Mouse (Mus musculus) megakaryocyte progenitor cell, adult 5-6 weeks (primary cell): Measurements from ENCODE around the gene Gm8773. TPM values are rescaled to one million over a fixed set of nuclear protein-coding genes. Genes with fewer than 3 reads are reported as not detected.

Experiments
- ATAC-seq: replicated peaks from 2 replicates; pipeline ENCODE4 v1.8.0; 2016; ENCODE audit warnings: mild to moderate bottlenecking, moderate TSS enrichment, inconsistent platforms; ENCODE audit not compliant: poor library complexity
- total RNA-seq, 2 experiments: library from RNA; stranded (forward) in 1 of 2; stranded (reverse) in 1 of 2; fragments of 157-497, 149-512 nt in 1 of 2; fragments of 200-1000 nt in 1 of 2; gene quantifications; 2 replicates each; pipeline versions ENCODE4 v1.2.3 to v1.2.4; 2015 to 2017

Gene Gm8773
- not detected in 2 replicates for total RNA-seq (2015)
- total RNA-seq (2017), result not detected in 2 replicates

DNA sequence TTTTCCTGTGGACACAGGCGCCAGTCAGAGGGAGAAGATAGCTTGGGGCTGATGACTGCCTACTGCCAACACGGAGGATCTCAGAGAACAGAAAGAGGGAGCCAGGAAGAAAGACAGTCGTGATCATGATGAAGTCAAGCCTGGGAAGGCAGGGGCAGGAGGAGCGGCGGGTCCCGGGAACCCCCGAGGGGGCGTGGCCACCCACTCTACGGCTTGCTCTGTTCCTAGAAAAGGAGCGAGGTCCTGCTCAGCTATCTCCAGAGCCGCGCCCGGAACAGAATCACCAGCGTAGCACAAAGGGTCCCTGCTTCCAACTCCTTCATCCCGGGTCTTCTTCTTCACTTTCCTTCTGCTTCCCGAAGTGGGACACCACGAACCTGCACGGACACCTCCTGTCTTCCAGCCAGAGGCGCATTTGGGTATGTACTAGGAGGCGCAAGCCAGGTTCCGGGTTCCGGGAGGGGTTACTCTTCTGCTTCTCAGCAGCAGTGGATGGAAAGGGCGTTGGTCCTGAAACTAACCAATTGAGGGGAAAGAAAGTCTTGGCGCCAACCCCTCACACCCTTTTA is at the start of gene Gm8773:
Gm8773 (plus strand) TSS at position 51 of the 569 bp plus-strand sequence.
- peak; percentile 76 for ATAC-seq

GRCm38 (mm10) chr5:5533656-5534420 is 39.8 kb upstream of the Gm8773 start:
- ATAC-seq, result no peak

DNA sequence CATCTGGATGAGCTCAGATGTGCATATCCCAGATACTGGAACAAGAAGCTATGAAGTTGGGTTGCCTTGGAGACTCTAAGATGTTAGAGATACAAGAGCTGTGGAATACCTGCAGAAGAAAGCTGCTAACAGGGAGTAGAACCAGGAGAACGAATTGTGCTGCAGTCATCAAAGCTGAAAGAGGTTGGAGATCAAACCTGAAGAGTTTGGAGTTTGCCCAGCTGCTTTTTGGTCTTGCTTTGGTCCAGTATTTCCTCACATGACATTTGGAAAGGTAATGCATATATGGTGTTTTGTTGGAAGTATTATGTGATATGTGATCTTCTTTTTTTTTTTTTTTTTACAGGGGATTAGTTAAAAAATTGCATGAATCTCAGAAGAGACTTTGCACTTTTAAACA is 37.5 kb upstream of the Gm8773 start:
- ATAC-seq, result no peak

- ATAC-seq, result peak; percentile 96
Measured at GRCm38 (mm10) chr5:5539771-5540170, 33.8 kb upstream of the Gm8773 start.

- peak; percentile 15; the same call in 1 of the 2 replicates for ATAC-seq
Measured at GRCm38 (mm10) chr5:5540385-5540784, 33.2 kb upstream of the Gm8773 start.

- ATAC-seq, result peak; percentile 68
Measured at GRCm38 (mm10) chr5:5551110-5551509, 22.5 kb upstream of the Gm8773 start.

DNA sequence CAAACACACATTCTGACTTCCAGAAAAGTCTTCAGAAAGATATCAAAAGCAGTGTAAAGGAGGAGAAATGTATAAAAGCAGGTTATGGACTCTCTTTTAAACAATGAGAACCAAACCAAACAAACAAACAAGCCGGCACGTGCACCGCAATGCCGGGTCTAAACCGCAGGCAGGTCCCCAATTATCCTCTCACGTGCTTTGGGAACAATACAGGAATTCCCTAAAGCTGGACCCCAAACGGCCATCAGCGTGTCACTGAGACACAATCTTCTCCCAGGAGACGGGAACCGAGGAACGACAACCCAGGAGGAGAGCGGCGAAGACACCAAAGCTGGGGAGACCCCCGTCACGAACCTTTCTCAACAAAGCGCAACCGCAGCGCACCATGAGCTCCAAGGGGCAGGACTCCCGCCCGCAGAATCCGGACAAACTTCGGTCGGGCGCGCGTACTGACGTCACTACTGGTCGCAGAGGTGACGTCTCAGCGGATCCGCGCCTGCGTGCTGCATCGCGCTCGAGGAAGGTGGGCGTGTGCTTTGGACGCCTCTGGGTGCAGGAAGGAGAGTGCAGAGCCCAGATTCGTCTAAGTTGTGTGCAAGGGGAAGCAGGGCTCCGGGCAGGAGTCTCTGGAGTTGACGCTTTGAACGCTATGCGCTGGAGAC is 14.4 kb upstream of the Gm8773 start, which contains the start of gene Gtpbp10:
Gtpbp10 (minus strand) TSS at position 460 of the 662 bp plus-strand sequence.
- peak; percentile 97 for ATAC-seq

DNA sequence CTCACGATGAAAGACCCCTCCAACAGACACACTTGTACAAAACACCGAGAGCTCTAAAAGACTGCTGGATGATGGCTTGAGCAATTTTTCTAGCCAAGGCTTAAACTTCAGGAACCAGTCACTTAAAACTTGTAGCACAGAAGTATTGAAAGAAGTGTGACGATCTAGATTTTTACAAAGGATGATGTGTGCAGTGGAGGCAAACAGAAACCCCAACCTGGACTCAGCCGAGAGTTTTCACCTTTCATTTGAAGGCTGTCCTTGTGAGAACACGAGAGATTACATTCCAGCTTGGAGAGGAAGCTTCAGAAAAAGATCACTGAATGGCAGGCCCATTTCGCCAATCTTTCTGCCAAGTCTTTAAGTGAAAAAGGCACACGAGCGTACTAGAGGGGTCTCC is 13.8 kb upstream of the Gm8773 start:
- no peak for ATAC-seq

- peak; percentile 27; the same call in 1 of the 2 replicates for ATAC-seq
Measured at GRCm38 (mm10) chr5:5561041-5561706, 12.4 kb upstream of the Gm8773 start.

DNA sequence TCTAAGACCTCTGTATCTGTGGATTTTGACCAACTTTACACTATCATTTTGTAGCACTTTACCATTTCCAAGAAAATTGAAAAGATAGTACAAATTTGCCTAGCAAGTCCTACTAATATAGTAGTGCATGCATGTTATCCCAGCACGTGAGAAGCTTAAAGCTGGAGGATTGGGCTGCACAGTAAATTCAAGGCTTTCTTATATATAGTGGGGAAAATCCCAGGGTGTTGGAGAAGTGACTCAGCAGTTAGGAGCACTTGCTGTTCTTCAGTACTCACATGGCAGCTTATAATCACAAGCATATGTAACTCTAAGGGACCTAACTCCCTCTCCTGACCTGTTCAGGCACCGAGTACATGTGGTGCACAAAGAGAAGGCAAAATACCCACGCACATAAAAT is 11.2 kb upstream of the Gm8773 start:
- ATAC-seq, result no peak

GRCm38 (mm10) chr5:5587686-5588085 is 14.1 kb downstream of the Gm8773 start:
- ATAC-seq, result no peak

- no peak for ATAC-seq
Measured at GRCm38 (mm10) chr5:5610540-5610939, 36.9 kb downstream of the Gm8773 start.

DNA sequence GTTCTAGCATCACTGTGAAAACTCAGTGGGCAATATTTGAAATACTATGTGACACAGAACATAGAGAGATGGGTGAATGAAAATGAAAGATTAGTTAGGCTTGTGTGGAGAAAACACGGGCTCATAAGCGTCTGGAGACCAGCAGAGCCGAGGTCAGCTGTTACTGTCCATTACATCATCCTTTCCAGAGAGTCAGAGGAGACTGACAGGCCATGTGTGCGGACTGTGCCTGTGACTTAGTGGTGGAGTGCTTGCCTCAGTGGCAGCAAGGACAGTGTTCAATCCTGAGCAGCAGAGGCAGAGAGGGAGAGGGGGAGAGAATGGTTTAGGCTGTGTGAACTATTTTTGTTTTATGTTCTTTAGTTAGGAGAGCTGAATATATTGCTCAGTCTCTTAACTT is 44.7 kb downstream of the Gm8773 start:
- no peak for ATAC-seq

DNA sequence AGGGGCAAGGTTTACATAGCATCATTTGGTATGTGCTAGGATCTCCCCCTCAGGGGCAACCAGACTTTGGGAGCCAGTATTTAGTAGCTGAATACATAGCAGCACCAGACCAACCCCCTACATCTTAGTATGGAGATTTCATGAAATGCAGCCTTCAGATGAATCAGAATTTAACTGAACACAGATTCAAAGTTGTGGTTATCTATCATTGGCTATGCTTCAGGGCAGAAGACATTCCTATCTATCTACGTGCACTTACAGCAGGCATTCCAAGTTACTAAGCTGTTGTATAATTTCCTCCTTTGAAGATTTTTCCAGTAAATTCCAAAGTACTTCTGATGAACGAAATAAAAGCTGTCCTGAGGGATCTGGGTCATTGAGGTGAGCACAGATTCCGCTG is 51.9 kb downstream of the Gm8773 start:
- ATAC-seq, result no peak

Other genes with a start within 250 kb of the Gm8773 start
- gene Cdk14, start 153.5 kb upstream of the Gm8773 start, total RNA-seq (2015), result 0.88 and 1.7 TPM in 2 replicates
- gene Cdk14, start 153.5 kb upstream of the Gm8773 start, total RNA-seq (2017), result 0.07 and 0.25 TPM in 2 replicates
- gene 1700015F17Rik, start 94.7 kb upstream of the Gm8773 start, total RNA-seq (2015), result not detected in 2 replicates
- gene 1700015F17Rik, start 94.7 kb upstream of the Gm8773 start, total RNA-seq (2017), result not detected in 2 replicates
- 1.7 and 2.0 TPM in 2 replicates for gene Cldn12, start 58.8 kb upstream of the Gm8773 start, total RNA-seq (2015)
- 4.1 and 5.0 TPM in 2 replicates for gene Cldn12, start 58.8 kb upstream of the Gm8773 start, total RNA-seq (2017)
- 30.2 and 30.8 TPM in 2 replicates for gene Gtpbp10, start 14.3 kb upstream of the Gm8773 start, total RNA-seq (2015)
- gene Gtpbp10, start 14.3 kb upstream of the Gm8773 start, total RNA-seq (2017), result 32.6 and 34.7 TPM in 2 replicates
- gene Cfap69, start 90.4 kb downstream of the Gm8773 start, total RNA-seq (2015), result not detected in 2 replicates
- gene Cfap69, start 90.4 kb downstream of the Gm8773 start, total RNA-seq (2017), result not detected in 2 replicates
- gene Steap2, start 120.8 kb downstream of the Gm8773 start, total RNA-seq (2015), result not detected in 2 replicates
- not detected in 2 replicates for gene Steap2, start 120.8 kb downstream of the Gm8773 start, total RNA-seq (2017)
- not detected in 2 replicates for gene Steap1, start 175.5 kb downstream of the Gm8773 start, total RNA-seq (2015)
- not detected in 2 replicates for gene Steap1, start 175.5 kb downstream of the Gm8773 start, total RNA-seq (2017)